Mouse (Mus musculus) liver, adult 2 months (tissue): ENCODE measurements at regions not wholly inside any gene's neighbourhood (a gene's known extent, or its start where the extent isn't known, plus 50 kb on each side); places are given as distances from the start of the nearest gene placed in this dataset.

Source experiments
- DNase-seq: peaks from one replicate; pipeline ENCODE4 v3.0.0-alpha.2; 2011; ENCODE audit warnings: low read depth, low spot score; ENCODE audit errors: extremely low read depth
- H3K27ac ChIP-seq: fragments of 200-500 bp; replicated peaks from 2 replicates; pipeline ENCODE4 v1.5.1; 2012; ENCODE audit warnings: low read depth, mild to moderate bottlenecking, control low read depth, inconsistent platforms, low read length; ENCODE audit not compliant: insufficient read depth
- H3K27me3 ChIP-seq: fragments of 200-500 bp; 2 replicates; pipeline ENCODE4 v1.6.1; 2012; ENCODE audit warnings: mild to moderate bottlenecking, moderate library complexity, low read length, inconsistent platforms; ENCODE audit not compliant: control insufficient read depth, insufficient read depth
- H3K36me3 ChIP-seq: fragments of 200-500 bp; 2 replicates; pipeline ENCODE4 v1.6.1; 2012; ENCODE audit warnings: low read length, inconsistent platforms; ENCODE audit not compliant: control insufficient read depth, insufficient read depth
- H3K4me1 ChIP-seq: fragments of 200-500 bp; 2 replicates; pipeline ENCODE4 v1.6.1; 2011; ENCODE audit warnings: low read length; ENCODE audit not compliant: control insufficient read depth, insufficient read depth
- H3K4me3 ChIP-seq: fragments of 200-500 bp; 2 replicates; pipeline ENCODE4 v1.5.1; 2011; ENCODE audit warnings: low read depth, mild to moderate bottlenecking, control low read depth, low read length, moderate library complexity; ENCODE audit not compliant: insufficient read depth
- H3K79me2 ChIP-seq: fragments of 200-500 bp; 2 replicates; pipeline ENCODE4 v1.6.1; 2012; ENCODE audit warnings: inconsistent platforms, mild to moderate bottlenecking, low read length, moderate library complexity; ENCODE audit not compliant: control insufficient read depth, insufficient read depth
- H3K9ac ChIP-seq: fragments of 200-500 bp; 2 replicates; pipeline ENCODE4 v1.6.1; 2012; ENCODE audit warnings: low read depth, mild to moderate bottlenecking, control low read depth, inconsistent platforms, low read length
- CTCF ChIP-seq: fragments of 200-500 bp; IDR thresholded peaks from 2 replicates; pipeline ENCODE4 v1.5.1; 2011; ENCODE audit warnings: low read depth, low read length, control low read depth
- POLR2A ChIP-seq: fragments of 200-500 bp; IDR thresholded peaks from 2 replicates; pipeline ENCODE4 v1.6.1; 2011; ENCODE audit warnings: low read length, control low read depth; ENCODE audit not compliant: insufficient read depth; ENCODE audit errors: extremely low read depth
- WGBS: fragments of 180-500 bp; shearing (Covaris S2); methylation state at CpG from one replicate; pipeline ENCODE4 v1.1.7; 2018; 5-methylcytosine and 5-hydroxymethylcytosine counted together

GRCm38 (mm10) chr9:90533372-90533771 is 262.8 kb upstream of the Tbc1d2b start:
- no peak for TF ChIP-seq CTCF
- no peak for TF ChIP-seq POLR2A
- H3K27ac ChIP-seq = no peak overlapping the region
- no peak overlapping the region for H3K9ac ChIP-seq
- H3K36me3 ChIP-seq = no peaks in the 10 kb centered on the region
- H3K27me3 ChIP-seq = no peaks in the 10 kb centered on the region
- DNase-seq = no peak
- H3K79me2 ChIP-seq = no peaks in the 10 kb centered on the region
- H3K4me3 ChIP-seq = no peak overlapping the region
- no peaks in the 10 kb centered on the region for H3K4me1 ChIP-seq

- no peak overlapping the region for H3K4me3 ChIP-seq
- no peak for TF ChIP-seq CTCF
- TF ChIP-seq POLR2A = no peak
- no peak overlapping the region for H3K27ac ChIP-seq
- DNase-seq = no peak
- H3K27me3 ChIP-seq = no peaks in the 10 kb centered on the region
- 89% methylated on average over 3 of the region's 3 CpGs for WGBS
- no peaks in the 10 kb centered on the region for H3K36me3 ChIP-seq
- H3K79me2 ChIP-seq = no peaks in the 10 kb centered on the region
- no peaks in the 10 kb centered on the region for H3K4me1 ChIP-seq
- no peak overlapping the region for H3K9ac ChIP-seq
These were observed 250.6 kb upstream of the Tbc1d2b start for GRCm38 (mm10) chr9:90521186-90521585.

DNA sequence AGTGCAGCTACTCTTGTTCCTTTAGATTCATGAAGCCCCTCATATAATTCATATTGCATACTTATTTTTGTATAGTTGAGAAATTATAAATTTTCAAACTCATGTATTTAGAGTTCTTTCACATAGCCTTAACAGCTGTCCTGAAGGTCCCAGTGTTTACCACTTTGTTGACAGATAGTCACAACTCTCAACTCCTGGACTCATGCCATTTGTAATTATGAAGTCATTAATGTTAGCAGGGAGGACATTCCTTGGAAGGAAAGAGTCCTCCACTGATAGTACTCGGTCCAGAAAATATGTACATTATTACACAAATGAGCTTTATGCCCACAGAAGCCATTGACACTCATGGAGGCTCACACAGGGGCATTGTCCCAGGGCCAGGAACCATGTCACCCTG is 224.3 kb upstream of the Tbc1d2b start:
- 53% methylated on average over 1 of the region's 1 CpGs for WGBS
- Histone ChIP-seq H3K27me3 (no peaks in the 10 kb centered on the region), H3K27ac (no peak overlapping the region), H3K4me3 (no peak overlapping the region), H3K4me1 (no peaks in the 10 kb centered on the region), H3K9ac (no peak overlapping the region), H3K79me2 (no peaks in the 10 kb centered on the region), H3K36me3 (no peaks in the 10 kb centered on the region)
- TF ChIP-seq CTCF (no peak), POLR2A (no peak)
- peak; percentile 5 for DNase-seq

DNA sequence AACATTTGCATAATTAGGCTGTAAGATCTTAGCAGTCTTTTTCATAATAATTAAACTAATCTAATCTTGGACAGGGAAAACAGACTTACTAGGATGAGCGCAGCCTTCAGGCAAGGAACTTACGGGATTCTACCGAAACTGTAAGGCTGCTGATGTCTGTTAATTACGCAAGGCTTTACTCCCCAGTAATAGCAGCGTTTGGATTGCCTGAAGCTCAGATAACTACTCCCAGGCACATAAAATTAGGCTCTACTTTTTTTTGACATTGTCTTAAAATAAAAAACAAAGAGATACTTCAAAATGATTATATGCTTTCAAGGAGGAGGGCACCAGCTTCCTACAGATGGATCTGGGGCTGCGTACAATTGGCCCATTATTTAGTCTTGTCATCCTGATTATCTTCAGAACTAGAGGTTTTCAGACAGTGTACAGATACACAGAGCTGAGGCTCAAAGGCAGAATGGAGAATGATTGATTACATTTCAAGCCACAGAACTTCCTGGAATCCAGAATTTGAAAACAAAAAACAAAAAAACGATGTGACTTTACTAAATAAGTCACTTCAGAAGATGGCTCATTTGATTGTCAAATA is 220.1 kb upstream of the Tbc1d2b start:
- H3K9ac ChIP-seq = no peak overlapping the region
- H3K79me2 ChIP-seq = no peaks in the 10 kb centered on the region
- no peaks in the 10 kb centered on the region for H3K36me3 ChIP-seq
- 74% methylated on average over 7 of the region's 7 CpGs for WGBS
- H3K27me3 ChIP-seq = no peaks in the 10 kb centered on the region
- TF ChIP-seq CTCF = no peak
- TF ChIP-seq POLR2A = no peak
- H3K27ac ChIP-seq = no peak overlapping the region
- no peak overlapping the region for H3K4me3 ChIP-seq
- no peaks in the 10 kb centered on the region for H3K4me1 ChIP-seq
- no peak for DNase-seq

DNA sequence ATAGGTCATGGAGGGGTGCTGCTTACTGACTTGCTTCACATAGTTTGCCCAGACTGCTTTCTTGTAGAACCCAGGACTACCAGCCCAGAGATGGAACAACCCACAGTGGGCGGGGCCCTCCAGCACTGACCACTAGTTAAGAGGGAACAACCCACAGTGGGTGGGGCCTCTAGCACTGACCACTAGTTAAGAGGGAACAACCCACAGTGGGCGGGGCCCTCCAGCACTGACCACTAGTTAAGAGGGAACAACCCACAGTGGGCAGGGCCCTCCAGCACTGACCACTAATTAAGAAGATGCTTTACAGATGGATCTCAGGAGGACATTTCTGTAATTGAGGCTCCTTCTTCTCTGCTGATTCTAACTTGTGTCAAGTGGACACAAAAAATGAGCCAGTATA is 180.0 kb upstream of the Tbc1d2b start:
- Histone ChIP-seq H3K9ac (no peak overlapping the region), H3K36me3 (no peaks in the 10 kb centered on the region), H3K79me2 (no peaks in the 10 kb centered on the region), H3K27me3 (no peaks in the 10 kb centered on the region), H3K4me1 (no peaks in the 10 kb centered on the region), H3K4me3 (no peak overlapping the region), H3K27ac (no peak overlapping the region)
- no peak for TF ChIP-seq CTCF
- no peak for TF ChIP-seq POLR2A
- no peak for DNase-seq
- 96% methylated on average over 2 of the region's 2 CpGs for WGBS

DNA sequence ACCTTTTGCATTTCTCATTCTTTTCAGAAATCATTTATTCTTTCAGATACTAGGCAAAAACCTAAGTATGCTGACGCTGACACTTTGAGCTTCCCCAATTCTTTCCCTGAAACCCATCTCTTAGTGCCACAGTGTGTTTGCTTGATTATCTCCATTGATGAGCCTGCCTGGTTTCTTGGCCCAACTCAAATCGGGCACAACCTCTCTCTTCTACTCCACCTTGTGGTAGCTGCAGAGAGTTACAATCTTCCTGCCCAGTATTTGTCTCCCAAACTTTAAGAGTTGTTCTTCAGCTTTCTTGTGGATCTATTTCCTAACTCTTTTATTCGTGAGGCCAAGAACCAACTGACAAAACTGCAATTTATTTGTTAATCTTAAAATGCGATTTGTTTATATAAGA is 176.4 kb upstream of the Tbc1d2b start:
- no peaks in the 10 kb centered on the region for H3K36me3 ChIP-seq
- DNase-seq = peak; percentile 43
- no peak overlapping the region for H3K4me3 ChIP-seq
- H3K27me3 ChIP-seq = no peaks in the 10 kb centered on the region
- H3K9ac ChIP-seq = no peak overlapping the region
- H3K79me2 ChIP-seq = no peaks in the 10 kb centered on the region
- WGBS = 16% methylated on average over 4 of the region's 4 CpGs
- no peaks in the 10 kb centered on the region for H3K4me1 ChIP-seq
- TF ChIP-seq CTCF (peak; percentile 57), POLR2A (no peak)
- H3K27ac ChIP-seq = no peak overlapping the region
